Mouse (Mus musculus): ENCODE measurements around the gene Nhp2.

Gene Nhp2

GRCm38 (mm10) chr11:51619409-51620060 lies at the start of gene Nhp2:
Gene Nhp2 (plus strand): TSS chr11:51619735.
- peak; percentile 92 to 95 for DNase-seq

DNA sequence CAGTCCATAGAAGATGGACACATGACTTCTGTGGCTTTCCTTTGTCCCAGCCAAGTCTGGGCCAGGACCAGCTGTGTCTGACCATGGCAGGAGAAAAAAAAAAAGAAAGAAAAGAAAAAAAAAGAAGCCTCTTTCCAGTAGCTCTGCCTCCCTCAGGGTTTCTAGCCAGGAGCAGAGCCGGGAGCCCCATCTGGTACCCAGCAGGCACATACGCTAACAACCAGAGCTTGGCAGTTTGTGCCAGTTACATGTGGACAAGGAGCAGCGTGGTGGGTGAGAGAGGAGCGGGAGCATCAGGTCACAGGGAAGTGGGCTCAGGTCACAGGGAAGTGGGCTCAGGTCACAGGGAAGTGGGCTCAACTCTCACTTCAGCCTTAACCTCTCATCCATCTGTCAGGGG lies 43.1 kb upstream of the Nhp2 start:
- peak; percentile 38 to 41 for DNase-seq

- DNase-seq = no peak
Measured at GRCm38 (mm10) chr11:51577587-51577986, 41.9 kb upstream of the Nhp2 start.

- no peak for DNase-seq
Measured at GRCm38 (mm10) chr11:51579024-51579423, 40.5 kb upstream of the Nhp2 start.

DNA sequence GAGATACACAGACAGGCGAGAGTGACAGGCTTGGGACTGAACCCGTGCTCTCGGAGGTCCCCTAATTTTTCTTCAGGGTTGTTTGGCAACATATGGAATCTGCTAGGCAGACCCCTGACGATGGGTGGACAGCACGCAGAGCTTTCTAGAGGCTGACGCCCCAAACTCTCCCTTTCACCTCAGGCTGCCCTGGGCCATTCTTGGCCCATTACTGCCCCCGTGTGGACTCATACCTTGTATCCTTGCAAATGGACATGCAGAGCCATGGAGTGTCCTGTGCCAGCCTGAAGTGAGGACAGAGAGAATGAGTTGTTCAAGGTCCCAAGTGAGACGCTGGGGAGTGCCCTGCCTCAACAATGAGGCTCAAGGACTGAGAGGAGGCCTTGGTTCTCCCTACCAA lies 36.8 kb upstream of the Nhp2 start:
- peak; percentile 81 to 88 for DNase-seq

- DNase-seq = peak in 1 of 2 experiments; percentile 36
Measured at GRCm38 (mm10) chr11:51584057-51584430, 35.5 kb upstream of the Nhp2 start.

- peak; percentile 96 to 98 for DNase-seq
Measured at GRCm38 (mm10) chr11:51584431-51585248, 34.9 kb upstream of the Nhp2 start, which contains the start of gene Phykpl. Gene Phykpl (plus strand): TSS chr11:51584757.

DNA sequence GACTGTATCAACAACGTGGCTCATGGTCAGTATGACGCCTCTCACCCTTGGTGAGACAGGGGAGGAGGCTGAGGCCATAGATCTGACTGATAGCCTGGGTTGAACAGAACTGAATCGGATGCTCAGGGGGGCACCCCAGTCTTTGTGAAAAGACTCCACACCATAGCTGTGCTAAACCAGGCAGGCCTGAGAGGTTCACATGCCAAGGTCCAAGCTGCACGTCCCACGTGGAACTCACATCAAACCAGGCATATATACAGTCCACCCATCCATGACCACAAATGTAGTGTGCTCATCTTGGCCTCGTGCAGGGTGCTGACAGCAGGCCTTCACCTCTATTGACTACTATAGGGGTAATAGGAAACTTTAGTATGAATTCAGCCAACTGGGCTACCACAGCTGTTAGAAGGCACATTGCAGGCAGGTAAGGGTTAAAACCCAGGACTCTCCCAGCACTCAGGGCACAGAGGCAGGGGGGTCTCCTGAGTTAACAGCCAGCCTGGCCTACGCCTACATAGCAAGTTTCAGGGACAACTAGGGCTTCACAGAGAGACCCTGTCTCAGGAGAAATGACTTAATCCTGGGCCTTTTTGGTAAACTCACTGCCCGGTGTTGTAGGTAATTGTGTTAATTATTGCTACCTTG lies 33.8 kb upstream of the Nhp2 start:
- no peak for DNase-seq

- DNase-seq = no peak
Measured at GRCm38 (mm10) chr11:51586411-51586810, 33.1 kb upstream of the Nhp2 start.

DNA sequence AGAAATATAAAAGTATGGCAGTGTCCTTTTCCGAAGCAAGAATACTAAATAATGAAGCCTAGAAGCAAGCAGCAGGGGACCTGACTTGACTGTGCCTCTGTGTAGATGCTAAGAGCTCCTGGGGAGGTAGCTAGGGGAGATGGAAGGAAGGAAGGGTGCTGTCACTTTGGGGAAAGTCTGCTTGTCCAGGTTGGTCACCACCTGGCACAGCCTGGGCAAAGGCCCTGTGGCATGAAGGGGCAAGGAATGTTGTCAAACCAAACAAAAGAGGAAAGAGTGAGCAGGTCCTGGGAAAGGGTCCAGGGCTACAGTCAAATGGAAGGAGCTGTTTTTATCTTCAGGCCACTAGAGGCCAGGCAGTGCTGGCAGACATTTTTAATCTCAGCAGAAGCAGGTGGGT lies 32.5 kb upstream of the Nhp2 start:
- no peak for DNase-seq

DNA sequence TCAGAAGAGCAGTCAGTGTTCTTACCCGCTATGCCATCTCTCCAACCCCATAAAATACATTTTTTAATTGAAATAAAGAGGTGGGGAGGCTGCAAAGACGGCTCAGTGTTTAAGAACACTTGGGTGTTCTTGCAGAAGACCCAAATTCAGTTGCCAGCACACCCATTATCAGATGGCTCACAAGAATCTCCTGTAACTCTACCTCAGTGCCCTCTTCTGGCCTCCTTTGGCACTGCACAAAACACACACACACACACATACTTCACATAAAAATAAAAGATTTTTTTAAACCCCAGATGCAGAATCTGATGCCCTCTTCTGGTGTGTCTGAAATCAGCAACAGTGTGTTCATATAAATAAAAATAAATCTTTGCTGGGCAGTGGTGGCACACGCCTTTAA lies 30.7 kb upstream of the Nhp2 start:
- DNase-seq = no peak

DNA sequence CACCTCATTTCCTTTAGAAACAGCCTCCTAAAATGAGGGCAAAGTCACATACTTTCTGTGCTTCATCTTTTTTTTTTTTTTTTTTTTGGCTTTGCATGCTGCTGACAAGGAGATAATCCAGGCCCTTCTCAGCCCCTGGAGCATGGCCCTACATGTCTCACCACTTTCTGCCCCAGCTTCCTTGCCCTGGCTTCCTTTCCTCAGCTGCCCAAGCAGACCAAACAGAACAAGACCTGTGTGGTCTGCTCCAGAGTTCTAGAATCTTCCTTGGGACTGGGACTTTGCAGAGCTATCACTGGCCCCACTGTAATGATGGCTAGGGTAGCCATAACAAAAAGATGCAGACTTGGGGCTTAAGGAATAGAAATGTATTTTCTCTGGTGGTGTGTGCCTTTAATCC lies 29.5 kb upstream of the Nhp2 start:
- no peak for DNase-seq

DNA sequence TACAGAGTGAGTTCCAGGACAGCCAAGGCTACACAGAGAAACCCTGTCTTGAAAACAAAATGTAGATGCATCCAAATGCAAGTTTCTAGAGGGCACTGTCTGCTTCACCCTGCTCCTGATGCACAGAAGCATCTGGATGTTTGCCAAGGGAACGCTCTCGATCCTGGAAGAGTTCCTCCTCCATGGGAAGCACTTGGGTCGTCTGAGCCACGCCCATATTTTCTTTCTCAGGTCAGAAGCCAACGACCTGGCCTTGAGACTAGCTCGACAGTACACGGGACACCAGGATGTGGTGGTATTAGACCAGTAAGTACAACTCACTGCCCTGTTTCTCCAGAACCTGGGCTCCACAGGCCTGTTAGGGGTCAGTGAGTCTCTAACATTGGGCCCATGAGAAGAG lies 28.4 kb upstream of the Nhp2 start:
- DNase-seq = no peak

- no peak for DNase-seq
Measured at GRCm38 (mm10) chr11:51591915-51592314, 27.6 kb upstream of the Nhp2 start.

DNA sequence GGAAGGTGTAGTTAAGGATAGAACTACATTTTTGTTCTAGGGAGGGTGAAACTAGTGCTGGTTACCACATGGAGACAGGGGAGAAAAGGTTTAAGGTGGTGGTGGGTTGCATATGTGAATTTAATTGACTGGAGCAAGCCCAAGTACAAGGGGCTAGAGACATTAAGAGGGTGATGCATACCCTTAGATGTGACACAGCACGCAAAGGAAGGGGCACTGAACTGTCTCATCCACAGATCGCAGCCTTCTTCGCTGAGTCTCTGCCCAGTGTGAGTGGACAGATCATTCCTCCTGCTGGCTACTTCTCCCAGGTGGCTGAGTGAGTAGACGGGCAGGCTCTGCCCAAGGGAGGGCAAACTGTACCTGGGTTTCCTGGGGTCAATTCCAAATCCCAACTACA lies 26.2 kb upstream of the Nhp2 start:
- DNase-seq = no peak

GRCm38 (mm10) chr11:51593849-51594248 lies 25.7 kb upstream of the Nhp2 start:
- DNase-seq = no peak

GRCm38 (mm10) chr11:51594715-51595350 lies 24.7 kb upstream of the Nhp2 start:
- DNase-seq = no peak

GRCm38 (mm10) chr11:51595459-51596083 lies 24.0 kb upstream of the Nhp2 start:
- no peak for DNase-seq

DNA sequence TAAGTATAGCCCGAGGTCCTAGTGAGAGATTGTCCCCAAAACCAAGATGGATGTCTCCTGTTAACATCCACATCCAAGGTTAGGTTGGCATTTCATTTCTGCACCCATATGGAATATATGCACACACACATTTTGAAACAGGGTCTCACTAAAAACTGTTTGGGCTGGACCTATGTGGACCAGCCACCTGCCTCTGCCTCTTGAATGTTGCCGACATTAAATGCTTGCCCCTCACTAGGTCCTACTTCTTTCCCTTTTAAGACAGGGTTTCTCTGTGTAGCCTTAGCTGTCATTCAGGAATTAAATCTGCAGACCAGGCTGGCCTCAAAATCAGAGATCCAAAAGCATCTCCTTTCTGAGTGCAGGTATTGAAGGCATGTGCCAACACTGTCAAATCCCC lies 22.0 kb upstream of the Nhp2 start:
- DNase-seq = no peak

DNA sequence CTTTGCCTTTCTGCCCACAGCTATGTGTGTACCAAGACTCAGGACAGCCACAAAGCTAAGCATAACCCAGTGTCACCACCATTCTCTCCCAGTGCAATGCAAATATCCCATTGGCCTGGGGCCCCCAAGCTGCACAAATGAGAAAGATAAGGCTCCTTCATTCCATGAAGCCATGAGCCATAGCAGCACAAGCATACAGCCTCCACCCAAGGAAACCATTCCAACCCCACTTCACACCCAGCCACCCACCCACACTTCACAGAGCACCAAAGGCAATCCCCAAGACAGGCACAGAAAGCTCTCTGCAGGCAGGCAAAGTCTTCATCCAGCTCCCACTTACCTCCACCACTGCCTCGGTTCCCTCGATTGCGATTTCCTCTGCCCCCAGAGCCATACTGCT lies 17.3 kb upstream of the Nhp2 start:
- no peak for DNase-seq

- DNase-seq = peak; percentile 82 to 84
Measured at GRCm38 (mm10) chr11:51605602-51606446, 13.7 kb upstream of the Nhp2 start.

All from cerebellum, postnatal 14 days (tissue).